Comparison of ENCODE assay signal across 8 mouse cellular contexts in genomic region chr11:109361631-109362462, GRCm38 (mm10). TPM values are rescaled to one million over a fixed set of nuclear protein-coding genes. Genes with fewer than 3 reads are reported as not detected.
DNase-seq lines count a peak whose midpoint lies in the region; ATAC-seq and TF ChIP-seq lines count a peak whose summit lies in the region.

No protein-coding gene starts in this region.

- TF ChIP-seq CTCF in CH12.LX (conservative IDR thresholded peaks at IDR 0.05 in 1 of 2, IDR thresholded peaks at IDR 0.05 in 1 of 2; ENCODE audit: low read depth in 2 of 2, low read length in 2 of 2): no peak

- peaks cover 32% of the 10 kb centered on the region for H3K79me2 ChIP-seq in CH12.LX (replicated peaks; ENCODE audit: control insufficient read depth, extremely low read depth, insufficient read depth, poor library complexity, severe bottlenecking)

- no peaks in the 10 kb centered on the region for H3K9me3 ChIP-seq in CH12.LX (replicated peaks; ENCODE audit: low read length)
- H3K9me3 ChIP-seq in embryonic facial prominence, embryonic 10.5 days: no peaks in the 10 kb centered on the region
- no peaks in the 10 kb centered on the region for H3K9me3 ChIP-seq in heart, embryonic 14.5 days (ENCODE audit: control insufficient read depth, low read length)
- H3K9me3 ChIP-seq in midbrain, embryonic 11.5 days (ENCODE audit: control insufficient read depth, low read length): no peaks in the 10 kb centered on the region

- H3K36me3 ChIP-seq in CH12.LX (replicated peaks in 1 of 2; ENCODE audit: control insufficient read depth in 1 of 2, insufficient read depth in 1 of 2, low read length in 1 of 2): peaks cover 10 to 15% of the 10 kb centered on the region in 2 experiments
- H3K36me3 ChIP-seq in embryonic facial prominence, embryonic 10.5 days (replicated peaks): peaks cover 19% of the 10 kb centered on the region
- peaks cover 16% of the 10 kb centered on the region for H3K36me3 ChIP-seq in heart, embryonic 14.5 days (ENCODE audit: control insufficient read depth, insufficient read depth, low read length)
- H3K36me3 ChIP-seq in midbrain, embryonic 11.5 days (ENCODE audit: control insufficient read depth, insufficient read depth, low read length): peaks cover 2% of the 10 kb centered on the region; the same call in 1 of the 2 replicates

- TF ChIP-seq RAD21 in CH12.LX (IDR thresholded peaks at IDR 0.05; ENCODE audit: low read depth, low read length): no peak

- no peak; the same call in 1 of the 2 replicates for TF ChIP-seq POLR2A in CH12.LX (IDR thresholded peaks at IDR 0.05; ENCODE audit: low read depth, low read length)

- peak; percentile 45 for DNase-seq in 3134 (ENCODE audit: extremely low read depth, insufficient read length, low spot score)
- DNase-seq in CH12.LX (ENCODE audit: extremely low read depth): peak; percentile 79
- DNase-seq in embryonic facial prominence, embryonic 10.5 days (ENCODE audit: low spot score): peak; percentile 44
- peak; percentile 46 for DNase-seq in kidney, postnatal 14 days
- peak; percentile 94 for DNase-seq in midbrain, embryonic 11.5 days (ENCODE audit: low spot score, missing footprints)
- DNase-seq in thymus, postnatal 36 days: peak; percentile 23 to 30
- DNase-seq in ovary, postnatal 14 days (ENCODE audit: low spot score): no peak

- H3K27me3 ChIP-seq in CH12.LX (replicated peaks): no peaks in the 10 kb centered on the region
- peaks cover 16% of the 10 kb centered on the region for H3K27me3 ChIP-seq in embryonic facial prominence, embryonic 10.5 days (replicated peaks; ENCODE audit: low read depth, poor library complexity, severe bottlenecking)
- H3K27me3 ChIP-seq in heart, embryonic 14.5 days (ENCODE audit: control insufficient read depth, insufficient read depth, low read length): no peaks in the 10 kb centered on the region
- no peaks in the 10 kb centered on the region; the same call in 1 of the 2 replicates for H3K27me3 ChIP-seq in midbrain, embryonic 11.5 days (ENCODE audit: control insufficient read depth, insufficient read depth, low read length)

- WGBS in embryonic facial prominence, embryonic 10.5 days: 7% methylated on average over 27 of the region's 27 CpGs
- 3% methylated on average over 27 of the region's 27 CpGs for WGBS in heart, embryonic 14.5 days
- WGBS in midbrain, embryonic 11.5 days: 7% methylated on average over 27 of the region's 27 CpGs

- peak; percentile 42; the same call in 1 of the 2 replicates for TF ChIP-seq EP300 in CH12.LX (IDR thresholded peaks at IDR 0.05; ENCODE audit: low read length)

- peak overlapping the region; percentile 66 to 87 (median 75) for H3K4me3 ChIP-seq in CH12.LX (replicated peaks in 1 of 3; ENCODE audit: low read depth in 2 of 3, low read length in 2 of 3, poor library complexity in 1 of 3)
- peak overlapping the region; percentile 93 for H3K4me3 ChIP-seq in embryonic facial prominence, embryonic 10.5 days
- H3K4me3 ChIP-seq in heart, embryonic 14.5 days (ENCODE audit: control insufficient read depth in 1 of 2, insufficient read depth in 1 of 2, low read depth in 1 of 2, low read length in 2 of 2): peak overlapping the region; percentile 88 to 93
- H3K4me3 ChIP-seq in midbrain, embryonic 11.5 days (ENCODE audit: low read depth, low read length): peak overlapping the region; percentile 77

- peak overlapping the region; percentile 48 for H3K27ac ChIP-seq in CH12.LX (ENCODE audit: insufficient read depth, low read depth)
- H3K27ac ChIP-seq in embryonic facial prominence, embryonic 10.5 days (replicated peaks): peak overlapping the region; percentile 97
- peak overlapping the region; percentile 96 to 97 for H3K27ac ChIP-seq in heart, embryonic 14.5 days (replicated peaks in 1 of 2; ENCODE audit: control insufficient read depth in 1 of 2, insufficient read depth in 1 of 2, low read depth in 2 of 2, low read length in 2 of 2)
- H3K27ac ChIP-seq in midbrain, embryonic 11.5 days (ENCODE audit: low read depth, low read length): no peak overlapping the region

- in situ Hi-C loops in CH12.LX (cut with MboI; ENCODE audit: low pct_ligation_motif_present, low pct_unique_long_range_greater_than_20kb, low sequenced_read_pairs): loop anchor here (5.0 kb wide), 1 partner anchor 50 kb away; the partner anchor contains the start of gene 9930022D16Rik

- no peak; the same call in 1 of the 2 replicates for ATAC-seq in heart, embryonic 14.5 days (ENCODE audit: insufficient number of reproducible peaks, insufficient read depth, low FRiP score, low read depth)
- peak; percentile 65 for ATAC-seq in midbrain, embryonic 11.5 days (ENCODE audit: low FRiP score)

- dilution Hi-C loops in CH12.LX (cut with MboI; ENCODE audit: extremely low pct_ligation_motif_present, extremely low pct_unique_long_range_greater_than_20kb, low sequenced_read_pairs): no loop called here

- peak overlapping the region; percentile 73 for H3K4me2 ChIP-seq in CH12.LX (ENCODE audit: insufficient read depth, low read depth, poor library complexity, severe bottlenecking)
- H3K4me2 ChIP-seq in heart, embryonic 14.5 days (ENCODE audit: low read length): peak overlapping the region; percentile 87
- peak overlapping the region; percentile 79 for H3K4me2 ChIP-seq in midbrain, embryonic 11.5 days

- H3K9ac ChIP-seq in CH12.LX (ENCODE audit: insufficient read depth, low read depth): peak overlapping the region; percentile 63
- H3K9ac ChIP-seq in heart, embryonic 14.5 days (ENCODE audit: low read length): peak overlapping the region; percentile 97
- H3K9ac ChIP-seq in midbrain, embryonic 11.5 days (ENCODE audit: low read length): peak overlapping the region; percentile 68

- H3K4me1 ChIP-seq in CH12.LX (ENCODE audit: control insufficient read depth in 1 of 2, insufficient read depth in 2 of 2): peaks cover 12 to 51% of the 10 kb centered on the region in 2 experiments
- H3K4me1 ChIP-seq in embryonic facial prominence, embryonic 10.5 days: peaks cover 64% of the 10 kb centered on the region
- peaks cover 18 to 53% of the 10 kb centered on the region in 2 experiments for H3K4me1 ChIP-seq in heart, embryonic 14.5 days (ENCODE audit: control insufficient read depth in 2 of 2, insufficient read depth in 2 of 2, low read length in 2 of 2)
- peaks cover 24% of the 10 kb centered on the region for H3K4me1 ChIP-seq in midbrain, embryonic 11.5 days (ENCODE audit: control insufficient read depth, insufficient read depth, low read length)

TF ChIP-seq in CH12.LX, 34 proteins besides CTCF, POLR2A, EP300 and RAD21 (continues in another document):
- TF ChIP-seq USF2 (conservative IDR thresholded peaks at IDR 0.05; ENCODE audit: low read depth, low read length): peak; percentile 80
- TF ChIP-seq TCF12 (IDR thresholded peaks at IDR 0.05; ENCODE audit: low read depth, low read length): no peak; the same call in 1 of the 2 replicates
- TF ChIP-seq ZMIZ1 (IDR thresholded peaks at IDR 0.05; ENCODE audit: low read depth, low read length): no peak
- no peak for TF ChIP-seq ELF1 (IDR thresholded peaks at IDR 0.05; ENCODE audit: low read depth, low read length)
- no peak for TF ChIP-seq E2F4 (IDR thresholded peaks at IDR 0.05; ENCODE audit: insufficient replicate concordance, low read depth, low read length)
- no peak; the same call in 1 of the 2 replicates for TF ChIP-seq MAZ (IDR thresholded peaks at IDR 0.05; ENCODE audit: low read depth, low read length)
- no peak for TF ChIP-seq JUND (conservative IDR thresholded peaks at IDR 0.05; ENCODE audit: low read depth, low read length)
- no peak for TF ChIP-seq POLR2AphosphoS2 (IDR thresholded peaks at IDR 0.05; ENCODE audit: low read depth, low read length)
- 0 out of 2 replicates have a peak, but pooled peaks have one; percentile 5 for TF ChIP-seq JUN (IDR thresholded peaks at IDR 0.05; ENCODE audit: insufficient read depth, low read depth, low read length)
- TF ChIP-seq NRF1 (IDR thresholded peaks at IDR 0.05; ENCODE audit: low read depth, low read length): no peak
- TF ChIP-seq IRF4 (IDR thresholded peaks at IDR 0.05; ENCODE audit: low read depth, low read length): 0 out of 2 replicates have a peak, but pooled peaks have one; percentile 2
- peak; percentile 93 for TF ChIP-seq BHLHE40 (IDR thresholded peaks at IDR 0.05; ENCODE audit: low read depth, low read length)
- TF ChIP-seq ZKSCAN1 (IDR thresholded peaks at IDR 0.05; ENCODE audit: borderline replicate concordance, low read depth, low read length): no peak
- peak; percentile 68 for TF ChIP-seq ZNF384 (IDR thresholded peaks at IDR 0.05; ENCODE audit: low read depth, low read length)
- TF ChIP-seq HCFC1 (IDR thresholded peaks at IDR 0.05; ENCODE audit: low read depth, low read length): no peak
- TF ChIP-seq RCOR1 (conservative IDR thresholded peaks at IDR 0.05; ENCODE audit: low read depth, low read length): 0 out of 2 replicates have a peak, but pooled peaks have one; percentile 20
- peak; percentile 81 for TF ChIP-seq CHD2 (IDR thresholded peaks at IDR 0.05; ENCODE audit: low read length)
- TF ChIP-seq MXI1 (IDR thresholded peaks at IDR 0.05; ENCODE audit: low read depth, low read length): peak; percentile 51
- peak; percentile 69 for TF ChIP-seq ETS1 (conservative IDR thresholded peaks at IDR 0.05; ENCODE audit: low read depth, low read length)
- TF ChIP-seq SMC3 (IDR thresholded peaks at IDR 0.05; ENCODE audit: low read depth, low read length): no peak
- TF ChIP-seq PAX5 (IDR thresholded peaks at IDR 0.05; ENCODE audit: low read length): no peak
- no peak for TF ChIP-seq TBP (conservative IDR thresholded peaks at IDR 0.05; ENCODE audit: low read depth, low read length)
- TF ChIP-seq MAFK (IDR thresholded peaks at IDR 0.05; ENCODE audit: insufficient replicate concordance, low read length): no peak
- TF ChIP-seq UBTF (IDR thresholded peaks at IDR 0.05; ENCODE audit: low read depth, low read length): no peak

RNA-seq across cellular contexts. Expression of gene Gna13, which starts 0.8 kb away (rescaled TPM):
- total RNA-seq in CH12.LX (2012; rRNA removed): 33.9 and 39.3 TPM in 2 replicates
- total RNA-seq in CH12.LX (2014; rRNA removed): 56.6 and 57.6 TPM in 2 replicates
- polyA plus RNA-seq in CH12.LX (2012; ENCODE audit: insufficient read length, low read depth): 32.2 and 33.4 TPM in 2 replicates
- polyA plus RNA-seq in embryonic facial prominence, embryonic 10.5 days (2016; fragmentation: Nextera tagmentation; extraction: Ambion mirVana): 18.3 and 18.5 TPM in 2 replicates
- 24.7 and 27.0 TPM in 2 replicates for polyA plus RNA-seq in heart, embryonic 14.5 days (2014; fragmentation: Nextera tagmentation; extraction: Ambion mirVana)
- polyA plus RNA-seq in midbrain, embryonic 11.5 days (2014; fragmentation: Nextera tagmentation; extraction: Ambion mirVana): 19.4 and 20.4 TPM in 2 replicates

RNA-seq across cellular contexts. Expression of gene 9930022D16Rik, which starts 51.9 kb away (rescaled TPM):
- total RNA-seq in CH12.LX (2012; rRNA removed) (0.08 TPM in 2 replicates), CH12.LX (2014; rRNA removed) (0.08 TPM in 1 of 2 replicates, not detected in the other)
- not detected in 2 replicates for polyA plus RNA-seq in CH12.LX (2012; ENCODE audit: insufficient read length, low read depth)
- not detected in 2 replicates for polyA plus RNA-seq in embryonic facial prominence, embryonic 10.5 days (2016; fragmentation: Nextera tagmentation; extraction: Ambion mirVana)
- not detected in 2 replicates for polyA plus RNA-seq in heart, embryonic 14.5 days (2014; fragmentation: Nextera tagmentation; extraction: Ambion mirVana)
- not detected in 2 replicates for polyA plus RNA-seq in midbrain, embryonic 11.5 days (2014; fragmentation: Nextera tagmentation; extraction: Ambion mirVana)
